Mouse (Mus musculus): ENCODE measurements at regions not wholly inside any gene's neighbourhood (a gene's known extent, or its start where the extent isn't known, plus 50 kb on each side); places are given as distances from the start of the nearest gene placed in this dataset.
"Not testable (repeated sequence)": the region's sequence is repeated elsewhere in the genome, so short reads cannot be mapped to it uniquely, and the experiment has no call there.

- DNase-seq (ENCODE audit: low spot score) = not testable (repeated sequence)
These were observed 113.5 kb downstream of the Snurf start for GRCm38 (mm10) chr7:59891363-59891762.

- DNase-seq (ENCODE audit: low spot score) = peak; percentile 36
These were observed 146.4 kb downstream of the Snurf start for GRCm38 (mm10) chr7:59858480-59858879.
